Mouse (Mus musculus) CH12.LX (cell line): ENCODE data around the gene Dhx36.

Source experiments
- CTCF ChIP-seq, 2 experiments: IDR thresholded peaks in 1 of 2; conservative IDR thresholded peaks in 1 of 2; 2 replicates each; pipeline ENCODE4 v1.5.1; 2011 to 2012; ENCODE audit warnings: low read depth in 2 of 2, low read length in 2 of 2, improper control_type of control experiment in 1 of 2, inconsistent platforms in 1 of 2, mild to moderate bottlenecking in 1 of 2, moderate library complexity in 1 of 2
- EP300 ChIP-seq: IDR thresholded peaks from 2 replicates; pipeline ENCODE4 v1.6.1; 2011; ENCODE audit warnings: low read length, improper control_type of control experiment
- GABPA ChIP-seq: IDR thresholded peaks from 2 replicates; pipeline ENCODE4 v1.6.1; 2012; ENCODE audit warnings: low read depth, low read length, improper control_type of control experiment, inconsistent platforms; ENCODE audit not compliant: insufficient replicate concordance
- JUN ChIP-seq: IDR thresholded peaks from 2 replicates; pipeline ENCODE4 v1.6.1; 2011; ENCODE audit warnings: low read depth, mild to moderate bottlenecking, low read length, improper control_type of control experiment, moderate library complexity; ENCODE audit not compliant: insufficient read depth
- MXI1 ChIP-seq: IDR thresholded peaks from 2 replicates; pipeline ENCODE4 v1.6.1; 2011; ENCODE audit warnings: mild to moderate bottlenecking, low read depth, low read length, improper control_type of control experiment
- MYC ChIP-seq: IDR thresholded peaks from 2 replicates; pipeline ENCODE4 v1.6.1; 2011; ENCODE audit warnings: low read depth, mild to moderate bottlenecking, improper control_type of control experiment, low read length
- POLR2A ChIP-seq: IDR thresholded peaks from 2 replicates; pipeline ENCODE4 v1.6.1; 2011; ENCODE audit warnings: low read depth, mild to moderate bottlenecking, improper control_type of control experiment, low read length
- POLR2AphosphoS2 ChIP-seq: IDR thresholded peaks from 2 replicates; pipeline ENCODE4 v1.6.1; 2011; ENCODE audit warnings: low read depth, low read length, improper control_type of control experiment
- UBTF ChIP-seq: IDR thresholded peaks from 2 replicates; pipeline ENCODE4 v1.6.1; 2012; ENCODE audit warnings: low read depth, mild to moderate bottlenecking, inconsistent platforms, low read length, improper control_type of control experiment, moderate library complexity
- USF1 ChIP-seq: IDR thresholded peaks from 2 replicates; pipeline ENCODE4 v1.6.1; 2014; ENCODE audit warnings: low read depth, mild to moderate bottlenecking, inconsistent platforms, low read length, improper control_type of control experiment
- ZNF384 ChIP-seq: IDR thresholded peaks from 2 replicates; pipeline ENCODE4 v1.6.1; 2012; ENCODE audit warnings: low read depth, low read length, improper control_type of control experiment, inconsistent platforms

DNA sequence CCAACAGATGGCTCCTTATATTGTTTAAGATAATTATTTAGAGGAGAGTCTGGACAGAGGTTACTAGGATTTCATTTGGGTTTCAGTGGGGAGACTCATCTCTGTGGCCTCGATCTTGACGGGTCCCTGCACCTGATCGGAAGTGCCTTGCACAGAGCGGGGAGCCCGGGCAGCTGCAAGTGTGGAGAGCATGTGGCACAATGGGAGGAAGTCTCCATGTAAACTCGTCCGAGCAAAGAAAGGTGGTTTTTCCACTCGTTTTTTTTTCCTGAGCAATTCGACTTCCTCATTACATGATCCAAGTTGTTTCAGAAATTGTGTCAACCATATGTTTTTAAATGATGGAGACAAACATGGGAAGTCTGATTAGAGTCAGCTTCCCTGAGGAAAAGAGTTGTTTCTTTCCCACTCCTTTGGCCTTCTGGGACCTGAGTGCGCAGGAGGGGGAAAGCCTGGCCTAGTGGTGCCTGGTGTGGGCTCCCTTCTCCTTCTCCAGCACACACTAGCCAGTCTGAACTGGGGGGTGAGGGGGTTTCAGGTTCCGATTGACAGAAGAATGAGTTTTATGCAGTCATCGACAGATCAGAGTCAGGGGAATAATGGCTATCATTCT is 63.1 kb downstream of the Dhx36 start:
- TF ChIP-seq EP300: no peak
- TF ChIP-seq GABPA: no peak
- TF ChIP-seq MYC: no peak
- no peak for TF ChIP-seq USF1
- TF ChIP-seq POLR2AphosphoS2: no peak
- no peak for TF ChIP-seq JUN
- no peak for TF ChIP-seq POLR2A
- no peak for TF ChIP-seq CTCF (conservative IDR thresholded peaks at IDR 0.05 in 1 of 2, IDR thresholded peaks at IDR 0.05 in 1 of 2; ENCODE audit: low read depth in 2 of 2, low read length in 2 of 2)
- no peak for TF ChIP-seq MXI1
- no peak for TF ChIP-seq ZNF384
- no peak for TF ChIP-seq UBTF
